Mouse (Mus musculus) lung, adult 18-20 months (tissue): Measurements from ENCODE around the gene Tmem192.
"Not testable (repeated sequence)": the region's sequence is repeated elsewhere in the genome, so short reads cannot be mapped to it uniquely, and the experiment has no call there.

ENCODE experiments used
- DNase-seq, 2 experiments: peaks; one replicate each; pipeline ENCODE4 v3.0.0; 2022; ENCODE audit warnings: mixed read lengths in 2 of 2

Gene Tmem192

GRCm38 (mm10) chr8:64983150-64983897, 36.3 kb downstream of the Tmem192 start:
- DNase-seq: no peak

DNA sequence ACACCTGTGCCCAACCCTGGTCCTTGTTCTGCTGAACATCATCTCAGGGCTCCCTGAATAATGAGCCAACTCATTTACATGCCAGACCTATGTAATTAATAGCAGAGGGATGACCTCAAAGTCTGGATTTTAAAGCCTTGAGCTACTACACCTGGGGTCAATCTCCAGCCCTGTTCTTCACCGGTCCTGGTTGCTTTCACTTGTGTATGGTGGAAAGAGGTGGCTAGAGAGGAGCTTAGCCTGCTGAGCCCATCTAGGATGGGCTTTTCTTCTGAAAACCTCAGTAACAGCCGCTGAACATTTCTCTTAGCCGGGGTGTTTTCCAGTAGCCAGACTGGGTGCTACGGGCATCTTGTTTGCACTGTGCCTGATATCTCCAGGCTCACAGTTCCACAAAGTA, 40.7 kb downstream of the Tmem192 start, which contains the start of gene Trim75:
Gene Trim75 (minus strand): TSS at position 101 of the 400 bp plus-strand sequence.
- no peak for DNase-seq

DNA sequence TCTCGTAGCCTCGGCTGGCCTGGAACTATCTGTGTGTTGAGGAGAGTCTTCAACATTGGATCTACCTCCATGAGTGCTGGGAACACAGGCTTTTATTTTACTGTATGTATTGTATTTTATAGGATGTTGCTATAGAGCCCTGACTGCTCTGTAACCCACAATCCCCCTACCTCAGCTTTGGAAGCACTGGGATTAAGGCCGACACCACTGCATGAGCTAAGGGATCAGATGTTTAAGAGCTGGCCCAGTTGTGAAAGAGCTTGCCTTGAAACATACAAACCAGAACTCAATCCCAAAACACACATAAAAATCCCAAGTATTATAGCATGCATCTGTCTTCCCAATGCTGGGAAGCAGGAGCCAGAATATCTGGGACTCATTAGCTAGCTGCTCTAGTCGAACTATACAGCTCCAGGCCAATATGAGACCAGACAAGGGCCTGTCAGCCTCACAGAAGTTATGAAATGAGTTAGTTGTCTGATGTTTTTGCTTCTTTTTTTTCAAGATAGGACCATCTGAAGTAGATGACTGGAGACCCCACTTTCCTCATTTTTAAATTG, 51.9 kb downstream of the Tmem192 start:
- DNase-seq: no peak

GRCm38 (mm10) chr8:65007616-65008015, 60.6 kb downstream of the Tmem192 start:
- not testable (repeated sequence) for DNase-seq

- DNase-seq: no peak
Measured at GRCm38 (mm10) chr8:65018423-65018822, 71.4 kb downstream of the Tmem192 start, which contains the start of the genes Trim61 and Trim60. TSS of gene Trim61 (minus strand) at chr8:65018523. TSS of gene Trim60 (minus strand) at chr8:65018584.
